Mouse (Mus musculus): ENCODE measurements around the gene Ring1. TPM values are rescaled to one million over a fixed set of nuclear protein-coding genes. Genes with fewer than 3 reads are reported as not detected.

Gene Ring1
- total RNA-seq, 2 experiments from 2014 or later: 16.5 to 17.6 TPM

Small RNA genes within 50 kb of the gene (microRNA-seq; reads per million reads assigned to microRNA genes)
- gene Mir219a-1: 0 to 0.71 reads per million in 2 experiments
- gene Mir219c: 0 reads per million in 2 experiments

Other genes starting within 250 kb of the Ring1 start
- 100 to 1,000 TPM in 1 of 2 experiments, 10 to 100 TPM in 1; 34.9 to 119 TPM for gene Angptl4, start 242.8 kb downstream of the Ring1 start, total RNA-seq (2021)
- 10 to 100 TPM; 78.7 to 84.2 TPM for gene Kank3, start 214.2 kb downstream of the Ring1 start, total RNA-seq (2021)
- gene Rps28, start 200.1 kb downstream of the Ring1 start, total RNA-seq (2021): 1,000 to 10,000 TPM; 1,002 to 1,034 TPM
- gene Ndufa7, start 200.1 kb downstream of the Ring1 start, total RNA-seq (2021): 100 to 1,000 TPM; 499 to 513 TPM
- gene Cd320, start 181.6 kb downstream of the Ring1 start, total RNA-seq (2021): 10 to 100 TPM; 19.7 to 22.9 TPM
- gene Gm7029, start 150.8 kb downstream of the Ring1 start, total RNA-seq (2021): not detected
- gene Kifc1, start 134.0 kb downstream of the Ring1 start, total RNA-seq (2021): 10 to 100 TPM; 12.6 to 13.8 TPM
- gene Platr17, start 119.5 kb downstream of the Ring1 start, total RNA-seq (2021): not detected
- gene Daxx, start 115.3 kb downstream of the Ring1 start, total RNA-seq (2021): 10 to 100 TPM; 16.9 to 18.3 TPM
- 10 to 100 TPM; 85.4 to 98.6 TPM for gene Tapbp, start 108.8 kb downstream of the Ring1 start, total RNA-seq (2021)
- gene Zbtb22, start 108.8 kb downstream of the Ring1 start, total RNA-seq (2021): 10 to 100 TPM; 29.4 to 33.0 TPM
- 10 to 100 TPM; 54.8 to 57.9 TPM for gene Rgl2, start 95.1 kb downstream of the Ring1 start, total RNA-seq (2021)
- 10 to 100 TPM; 70.8 to 78.9 TPM for gene Pfdn6, start 84.3 kb downstream of the Ring1 start, total RNA-seq (2021)
- gene Wdr46, start 84.0 kb downstream of the Ring1 start, total RNA-seq (2021): 10 to 100 TPM; 12.4 to 12.6 TPM
- 1 to 10 TPM; 2.7 to 3.7 TPM for gene B3galt4, start 73.2 kb downstream of the Ring1 start, total RNA-seq (2021)
- 10 to 100 TPM; 36.3 to 36.8 TPM for gene Vps52, start 68.9 kb downstream of the Ring1 start, total RNA-seq (2021)
- gene Rps18, start 68.7 kb downstream of the Ring1 start, total RNA-seq (2021): 100 to 1,000 TPM; 566 to 572 TPM
- gene H2-K1, start 24.3 kb downstream of the Ring1 start, total RNA-seq (2021): 10 to 100 TPM; 54.8 to 56.2 TPM
- gene H2-Ke6, start 3.4 kb upstream of the Ring1 start, total RNA-seq (2021): 10 to 100 TPM; 80.8 to 88.1 TPM
- 10 to 100 TPM; 81.7 to 84.4 TPM for gene Slc39a7, start 7.0 kb upstream of the Ring1 start, total RNA-seq (2021)
- 10 to 100 TPM; 45.4 to 46.7 TPM for gene Rxrb, start 7.1 kb upstream of the Ring1 start, total RNA-seq (2021)
- gene Col11a2, start 14.8 kb upstream of the Ring1 start, total RNA-seq (2021): 1 to 10 TPM; 1.5 to 1.8 TPM
- gene H2-Oa, start 67.7 kb upstream of the Ring1 start, total RNA-seq (2021): under 1 TPM in 1 of 2 experiments, not detected in 1; 0.31 TPM
- gene H2-DMa, start 94.9 kb upstream of the Ring1 start, total RNA-seq (2021): 1 to 10 TPM; 4.1 to 4.5 TPM
- 100 to 1,000 TPM; 113 to 119 TPM for gene Brd2, start 98.0 kb upstream of the Ring1 start, total RNA-seq (2021)
- gene H2-DMb2, start 118.6 kb upstream of the Ring1 start, total RNA-seq (2021): 1 to 10 TPM in 1 of 2 experiments, under 1 TPM in 1; 0.98 to 1.1 TPM
- gene H2-DMb1, start 128.4 kb upstream of the Ring1 start, total RNA-seq (2021): under 1 TPM; 0.72 to 0.89 TPM
- gene Tap1, start 162.9 kb upstream of the Ring1 start, total RNA-seq (2021): 1 to 10 TPM; 6.7 to 7.0 TPM
- 1 to 10 TPM; 3.2 to 4.6 TPM for gene Psmb9, start 163.1 kb upstream of the Ring1 start, total RNA-seq (2021)
- gene Psmb8, start 173.0 kb upstream of the Ring1 start, total RNA-seq (2021): 10 to 100 TPM; 10.3 to 10.7 TPM
- 10 to 100 TPM; 17.6 to 20.3 TPM for gene Tap2, start 178.8 kb upstream of the Ring1 start, total RNA-seq (2021)
- gene H2-Ob, start 214.2 kb upstream of the Ring1 start, total RNA-seq (2021): under 1 TPM; 0.77 to 0.92 TPM
- 1 to 10 TPM; 4.4 to 4.7 TPM for gene H2-Ab1, start 233.0 kb upstream of the Ring1 start, total RNA-seq (2021)